Mouse (Mus musculus): ENCODE measurements around the gene Ksr2.

DNA sequence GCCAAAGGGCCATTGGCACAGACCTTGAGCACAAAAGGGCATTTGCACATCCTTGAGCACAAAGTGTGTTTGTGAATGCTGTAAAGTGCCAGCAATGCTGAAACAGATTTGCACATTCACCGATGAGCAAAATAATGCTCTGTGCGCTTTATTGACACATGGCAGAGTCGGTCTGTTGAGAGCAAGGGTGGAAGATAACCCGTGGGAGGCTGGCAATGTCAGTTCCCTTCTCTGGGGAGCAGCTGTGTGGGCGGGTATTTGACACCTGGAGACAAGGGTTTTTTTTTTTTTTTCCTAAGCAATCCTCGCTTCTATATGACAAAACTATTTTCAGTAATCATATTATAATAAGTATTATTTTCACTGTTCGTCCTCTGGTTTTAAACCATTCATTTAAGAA, 389.8 kb downstream of the Ksr2 start:
- TF ChIP-seq CTCF (IDR thresholded peaks at IDR 0.05; ENCODE audit: low read depth, low read length) = no peak
- no peak for TF ChIP-seq POLR2A (IDR thresholded peaks at IDR 0.05; ENCODE audit: extremely low read depth, insufficient read depth, low read length)

Data from liver, adult 2 months (tissue).